Mouse (Mus musculus): ENCODE results near the gene Actr10. TPM values are rescaled to one million over a fixed set of nuclear protein-coding genes. Genes with fewer than 3 reads are reported as not detected.

The Actr10 gene
- polyA plus RNA-seq, 1 experiment: 132 TPM

- no peaks in the 10 kb centered on the region for H3K4me1 ChIP-seq (ENCODE audit: control insufficient read depth, insufficient read depth, low read length)
- no peak overlapping the region for H3K4me3 ChIP-seq (ENCODE audit: insufficient read depth, low read depth, low read length)
- WGBS: 76% methylated on average over 1 of the region's 1 CpGs
- TF ChIP-seq CTCF (IDR thresholded peaks at IDR 0.05; ENCODE audit: insufficient read depth, low read depth, low read length) (no peak), POLR2A (IDR thresholded peaks at IDR 0.05; ENCODE audit: insufficient read depth, low read depth, low read length) (no peak)
- no peak overlapping the region for H3K27ac ChIP-seq (ENCODE audit: insufficient read depth, low read depth, low read length)
Measured at GRCm38 (mm10) chr12:71000344-71000743, 62.7 kb downstream of the Actr10 start.

- no peak for TF ChIP-seq POLR2A (IDR thresholded peaks at IDR 0.05; ENCODE audit: insufficient read depth, low read depth, low read length)
- TF ChIP-seq CTCF (IDR thresholded peaks at IDR 0.05; ENCODE audit: insufficient read depth, low read depth, low read length): no peak
- no peaks in the 10 kb centered on the region for H3K4me1 ChIP-seq (ENCODE audit: control insufficient read depth, insufficient read depth, low read length)
- 67% methylated on average over 6 of the region's 6 CpGs for WGBS
- H3K27ac ChIP-seq (ENCODE audit: insufficient read depth, low read depth, low read length): no peak overlapping the region
- no peak overlapping the region for H3K4me3 ChIP-seq (ENCODE audit: insufficient read depth, low read depth, low read length)
Measured at GRCm38 (mm10) chr12:71001456-71001855, 63.8 kb downstream of the Actr10 start.

- H3K4me3 ChIP-seq (ENCODE audit: insufficient read depth, low read depth, low read length): no peak overlapping the region
- no peak overlapping the region for H3K27ac ChIP-seq (ENCODE audit: insufficient read depth, low read depth, low read length)
- H3K4me1 ChIP-seq (ENCODE audit: control insufficient read depth, insufficient read depth, low read length): no peaks in the 10 kb centered on the region
- TF ChIP-seq CTCF (IDR thresholded peaks at IDR 0.05; ENCODE audit: insufficient read depth, low read depth, low read length): no peak
- TF ChIP-seq POLR2A (IDR thresholded peaks at IDR 0.05; ENCODE audit: insufficient read depth, low read depth, low read length): no peak
- 87% methylated on average over 5 of the region's 6 CpGs for WGBS
Measured at GRCm38 (mm10) chr12:71003760-71004426, 66.2 kb downstream of the Actr10 start.

- H3K4me1 ChIP-seq (ENCODE audit: control insufficient read depth, insufficient read depth, low read length): peaks cover 5% of the 10 kb centered on the region; the same call in 1 of the 2 replicates
- H3K27ac ChIP-seq (ENCODE audit: insufficient read depth, low read depth, low read length): no peak overlapping the region
- TF ChIP-seq POLR2A (IDR thresholded peaks at IDR 0.05; ENCODE audit: insufficient read depth, low read depth, low read length): no peak
- TF ChIP-seq CTCF (IDR thresholded peaks at IDR 0.05; ENCODE audit: insufficient read depth, low read depth, low read length): no peak
- no peak overlapping the region for H3K4me3 ChIP-seq (ENCODE audit: insufficient read depth, low read depth, low read length)
- 87% methylated on average over 6 of the region's 6 CpGs for WGBS
Measured at GRCm38 (mm10) chr12:71006141-71006540, 68.5 kb downstream of the Actr10 start.

GRCm38 (mm10) chr12:71006901-71007300 lies 69.2 kb downstream of the Actr10 start:
- WGBS: 79% methylated on average over 7 of the region's 7 CpGs
- no peak overlapping the region for H3K27ac ChIP-seq (ENCODE audit: insufficient read depth, low read depth, low read length)
- peaks cover 5% of the 10 kb centered on the region; the same call in 1 of the 2 replicates for H3K4me1 ChIP-seq (ENCODE audit: control insufficient read depth, insufficient read depth, low read length)
- TF ChIP-seq CTCF (IDR thresholded peaks at IDR 0.05; ENCODE audit: insufficient read depth, low read depth, low read length) (no peak), POLR2A (IDR thresholded peaks at IDR 0.05; ENCODE audit: insufficient read depth, low read depth, low read length) (no peak)
- no peak overlapping the region for H3K4me3 ChIP-seq (ENCODE audit: insufficient read depth, low read depth, low read length)

GRCm38 (mm10) chr12:71009769-71010168 lies 72.1 kb downstream of the Actr10 start:
- H3K4me3 ChIP-seq (ENCODE audit: insufficient read depth, low read depth, low read length): no peak overlapping the region
- H3K27ac ChIP-seq (ENCODE audit: insufficient read depth, low read depth, low read length): no peak overlapping the region
- peaks cover 9% of the 10 kb centered on the region; the same call in 1 of the 2 replicates for H3K4me1 ChIP-seq (ENCODE audit: control insufficient read depth, insufficient read depth, low read length)
- no peak for TF ChIP-seq CTCF (IDR thresholded peaks at IDR 0.05; ENCODE audit: insufficient read depth, low read depth, low read length)
- TF ChIP-seq POLR2A (IDR thresholded peaks at IDR 0.05; ENCODE audit: insufficient read depth, low read depth, low read length): no peak
- 47% methylated on average over 4 of the region's 4 CpGs for WGBS

Other genes starting within 250 kb of the Actr10 start
- gene Frmd6, start 112.3 kb upstream of the Actr10 start, polyA plus RNA-seq (2012; ENCODE audit: insufficient read depth, insufficient read length, low replicate concordance, missing spikeins): not detected in 2 replicates
- gene Psma3, start 36.8 kb downstream of the Actr10 start, polyA plus RNA-seq (2012; ENCODE audit: insufficient read depth, insufficient read length, low replicate concordance, missing spikeins): not detected in 2 replicates
- gene Arid4a, start 78.1 kb downstream of the Actr10 start, polyA plus RNA-seq (2012; ENCODE audit: insufficient read depth, insufficient read length, low replicate concordance, missing spikeins): not detected in 2 replicates
- not detected in 2 replicates for gene Tomm20l, start 173.6 kb downstream of the Actr10 start, polyA plus RNA-seq (2012; ENCODE audit: insufficient read depth, insufficient read length, low replicate concordance, missing spikeins)
- gene Timm9, start 198.8 kb downstream of the Actr10 start, polyA plus RNA-seq (2012; ENCODE audit: insufficient read depth, insufficient read length, low replicate concordance, missing spikeins): not detected in 2 replicates
- gene 2700049A03Rik, start 199.0 kb downstream of the Actr10 start, polyA plus RNA-seq (2012; ENCODE audit: insufficient read depth, insufficient read length, low replicate concordance, missing spikeins): not detected in 2 replicates

Data from olfactory bulb, adult 2 months (tissue).